Mouse (Mus musculus) thymus, adult 2 months (tissue): ENCODE results near the gene Alg3. TPM values are rescaled to one million over a fixed set of nuclear protein-coding genes. Genes with fewer than 3 reads are reported as not detected.

Experiments
- DNase-seq: peaks from one replicate; pipeline ENCODE4 v3.0.0; 2021
- H3K27ac ChIP-seq: fragments of 200-500 bp; 2 replicates; pipeline ENCODE4 v1.5.1; 2012; ENCODE audit warnings: low read length, control low read depth; ENCODE audit not compliant: control insufficient read depth, insufficient read depth
- H3K27me3 ChIP-seq: fragments of 200-500 bp; 2 replicates; pipeline ENCODE4 v1.6.1; 2012; ENCODE audit warnings: mild to moderate bottlenecking, low read length, moderate library complexity, mixed read lengths; ENCODE audit not compliant: control insufficient read depth, insufficient read depth
- H3K36me3 ChIP-seq: fragments of 200-500 bp; 2 replicates; pipeline ENCODE4 v1.6.1; 2012; ENCODE audit warnings: mild to moderate bottlenecking, low read length, moderate library complexity; ENCODE audit not compliant: control insufficient read depth, insufficient read depth
- H3K4me1 ChIP-seq: fragments of 200-500 bp; replicated peaks from 2 replicates; pipeline ENCODE4 v1.6.1; 2012; ENCODE audit warnings: low read length; ENCODE audit not compliant: control insufficient read depth, insufficient read depth
- H3K4me3 ChIP-seq: fragments of 200-500 bp; 2 replicates; pipeline ENCODE4 v1.5.1; 2012; ENCODE audit warnings: mild to moderate bottlenecking, low read length, control low read depth, moderate library complexity; ENCODE audit not compliant: control insufficient read depth, insufficient read depth
- CTCF ChIP-seq: fragments of 200-500 bp; IDR thresholded peaks from 2 replicates; pipeline ENCODE4 v1.5.1; 2012; ENCODE audit warnings: mild to moderate bottlenecking, control low read depth, low read length, moderate library complexity, borderline replicate concordance; ENCODE audit not compliant: control insufficient read depth, poor library complexity, insufficient read depth; ENCODE audit errors: extremely low read depth
- POLR2A ChIP-seq: fragments of 200-500 bp; IDR thresholded peaks from 2 replicates; pipeline ENCODE4 v1.6.1; 2012; ENCODE audit warnings: mild to moderate bottlenecking, low read length, control low read depth, moderate library complexity; ENCODE audit not compliant: control insufficient read depth, poor library complexity, insufficient read depth; ENCODE audit errors: extremely low read depth
- WGBS: fragments of 180-500 bp; shearing (Covaris S2); methylation state at CpG from one replicate; pipeline ENCODE4 v1.1.7; 2018; 5-methylcytosine and 5-hydroxymethylcytosine counted together
- polyA plus RNA-seq: library from polyadenylated mRNA; depleted of rRNA; stranded (reverse); fragments of >200 nt; gene quantifications from 2 replicates; pipeline ENCODE4 v1.2.3, GENCODE M21; 2012; rRNA removed

Alg3 gene
- polyA plus RNA-seq, 1 experiment, result 35.4 TPM

- Histone ChIP-seq H3K4me1 (no peaks in the 10 kb centered on the region), H3K27me3 (peaks cover 28% of the 10 kb centered on the region), H3K36me3 (no peaks in the 10 kb centered on the region), H3K4me3 (no peak overlapping the region), H3K27ac (no peak overlapping the region)
- no peak for DNase-seq
- WGBS, result 8% methylated on average over 48 of the region's 48 CpGs
- no peak for TF ChIP-seq CTCF
- TF ChIP-seq POLR2A, result no peak
These were observed 20.3 kb downstream of the Alg3 start for GRCm38 (mm10) chr16:20591076-20591705.

DNA sequence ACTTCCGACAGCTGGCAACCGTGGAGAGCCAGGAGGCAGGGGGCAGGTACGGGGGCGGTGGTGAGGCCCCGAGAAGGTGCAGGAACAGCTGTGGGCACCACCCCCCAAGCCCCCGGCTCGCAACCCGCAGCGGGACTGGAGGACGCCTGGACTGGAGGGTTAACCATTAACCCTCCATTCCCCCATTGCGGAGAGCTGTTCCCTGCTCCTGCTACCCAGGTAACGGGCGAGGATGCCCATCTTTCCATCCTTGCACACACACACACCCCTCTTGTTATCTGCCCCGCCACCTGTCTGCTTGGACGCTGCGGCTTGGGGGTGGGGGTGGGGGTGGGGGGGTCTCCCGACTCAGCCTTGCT is 20.9 kb downstream of the Alg3 start:
- TF ChIP-seq POLR2A (no peak), CTCF (no peak)
- H3K27me3 ChIP-seq, result peaks cover 28% of the 10 kb centered on the region

DNA sequence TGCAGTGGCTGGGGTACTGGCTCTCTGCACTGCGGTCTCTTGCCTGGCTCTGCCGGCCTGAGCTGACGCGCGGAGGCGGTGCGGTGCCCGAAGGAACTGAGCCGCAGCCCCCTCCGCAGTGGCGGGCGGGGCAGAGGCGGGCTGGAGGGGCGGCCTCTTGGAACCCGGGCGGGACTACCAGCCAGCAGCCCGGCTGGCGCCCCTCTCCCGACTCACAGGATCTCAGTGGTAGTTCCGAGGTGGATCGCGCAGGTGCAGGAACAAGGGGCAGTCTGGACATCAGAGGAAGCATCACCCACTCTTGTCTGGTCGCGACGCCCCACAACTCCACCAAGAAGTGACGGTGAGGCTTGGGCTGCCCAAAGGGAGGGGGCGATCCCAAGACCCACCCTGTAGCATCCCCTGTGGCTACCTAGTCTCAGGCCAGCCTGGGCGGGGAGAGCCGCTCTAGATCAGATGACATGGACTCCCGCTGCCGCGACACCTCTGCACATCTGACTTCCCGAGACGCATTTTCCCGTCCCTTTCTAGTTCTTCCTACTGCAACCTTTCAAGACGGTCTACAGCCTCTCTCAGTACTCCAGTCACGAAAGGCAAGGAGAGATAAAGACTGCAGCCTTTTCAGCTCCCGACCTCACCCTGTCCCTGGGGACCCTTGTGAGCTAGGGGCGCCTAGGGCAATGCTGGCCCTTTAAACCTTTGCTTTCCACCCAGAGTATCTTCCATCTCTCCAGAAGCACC is 21.4 kb downstream of the Alg3 start:
- Histone ChIP-seq H3K4me3 (no peak overlapping the region), H3K4me1 (no peaks in the 10 kb centered on the region), H3K27ac (no peak overlapping the region), H3K36me3 (no peaks in the 10 kb centered on the region), H3K27me3 (peaks cover 28% of the 10 kb centered on the region)
- no peak for TF ChIP-seq POLR2A
- no peak for TF ChIP-seq CTCF
- no peak for DNase-seq
- WGBS, result 2% methylated on average over 39 of the region's 39 CpGs

More for the DNA sequence above, 20.9 kb downstream of the Alg3 start:
- no peak for DNase-seq
- Histone ChIP-seq H3K4me1 (no peaks in the 10 kb centered on the region), H3K4me3 (no peak overlapping the region), H3K36me3 (no peaks in the 10 kb centered on the region), H3K27ac (no peak overlapping the region)
- WGBS, result 9% methylated on average over 17 of the region's 17 CpGs

GRCm38 (mm10) chr16:20589366-20589938 is 22.1 kb downstream of the Alg3 start, which contains the start of gene Vwa5b2:
TSS of gene Vwa5b2 (plus strand) at chr16:20589471.
- Histone ChIP-seq H3K4me3 (no peak within 1 kb of the TSS), H3K36me3 (no peaks in the 10 kb centered on the region), H3K4me1 (no peaks in the 10 kb centered on the region), H3K27ac (no peak within 1 kb of the TSS), H3K27me3 (peaks cover 28% of the 10 kb centered on the region)
- no peak for TF ChIP-seq CTCF
- no peak for TF ChIP-seq POLR2A
- WGBS, result 5% methylated on average over 24 of the region's 24 CpGs
- DNase-seq, result no peak

- 23% methylated on average over 1 of the region's 1 CpGs for WGBS
- peaks cover 15% of the 10 kb centered on the region for H3K36me3 ChIP-seq
These were observed 46.5 kb downstream of the Alg3 start for GRCm38 (mm10) chr16:20565075-20565474.

GRCm38 (mm10) chr16:20557381-20557780 is 54.2 kb downstream of the Alg3 start:
- WGBS, result 94% methylated on average over 7 of the region's 7 CpGs
- TF ChIP-seq POLR2A (no peak), CTCF (no peak)
- H3K27me3 ChIP-seq, result no peaks in the 10 kb centered on the region
- peaks cover 62% of the 10 kb centered on the region for H3K36me3 ChIP-seq
- H3K27ac ChIP-seq, result no peak overlapping the region
- H3K4me3 ChIP-seq, result no peak overlapping the region
- H3K4me1 ChIP-seq, result no peaks in the 10 kb centered on the region
- DNase-seq, result no peak

More at GRCm38 (mm10) chr16:20565075-20565474, 46.5 kb downstream of the Alg3 start:
- H3K4me1 ChIP-seq, result no peaks in the 10 kb centered on the region
- H3K4me3 ChIP-seq, result no peak overlapping the region
- no peak for TF ChIP-seq POLR2A
- TF ChIP-seq CTCF, result no peak
- DNase-seq, result no peak
- H3K27me3 ChIP-seq, result no peaks in the 10 kb centered on the region
- H3K27ac ChIP-seq, result no peak overlapping the region

Other genes starting within 250 kb of the Alg3 start
- gene Abcc5, start 185.3 kb downstream of the Alg3 start, polyA plus RNA-seq, result 244 and 275 TPM in 2 replicates
- gene Eif2b5, start 112.9 kb downstream of the Alg3 start, polyA plus RNA-seq, result 40.7 and 44.7 TPM in 2 replicates
- 42.7 and 49.5 TPM in 2 replicates for gene Dvl3, start 94.8 kb downstream of the Alg3 start, polyA plus RNA-seq
- 512 and 578 TPM in 2 replicates for gene Ap2m1, start 76.3 kb downstream of the Alg3 start, polyA plus RNA-seq
- 60.9 and 70.8 TPM in 2 replicates for gene Abcf3, start 63.2 kb downstream of the Alg3 start, polyA plus RNA-seq
- 0.03 and 0.15 TPM in 2 replicates for gene Vwa5b2, start 22.3 kb downstream of the Alg3 start, polyA plus RNA-seq
- gene Eef1akmt4, start 142 bp downstream of the Alg3 start, polyA plus RNA-seq, result 21.3 and 24.0 TPM in 2 replicates
- gene Gm49333, start 125 bp downstream of the Alg3 start, polyA plus RNA-seq, result not detected in 2 replicates
- 3.5 TPM in 2 replicates for gene Camk2n2, start 9.6 kb upstream of the Alg3 start, polyA plus RNA-seq
- gene Ece2, start 18.1 kb upstream of the Alg3 start, polyA plus RNA-seq, result 0.32 and 0.42 TPM in 2 replicates
- 101 and 104 TPM in 2 replicates for gene Psmd2, start 39.9 kb upstream of the Alg3 start, polyA plus RNA-seq
- gene Eif4g1, start 56.6 kb upstream of the Alg3 start, polyA plus RNA-seq, result 618 and 639 TPM in 2 replicates
- 6.9 and 8.9 TPM in 2 replicates for gene Fam131a, start 81.5 kb upstream of the Alg3 start, polyA plus RNA-seq
- 24.7 and 32.9 TPM in 2 replicates for gene Polr2h, start 105.9 kb upstream of the Alg3 start, polyA plus RNA-seq
- gene Clcn2, start 106.0 kb upstream of the Alg3 start, polyA plus RNA-seq, result 40.5 and 42.1 TPM in 2 replicates
- gene Chrd, start 121.4 kb upstream of the Alg3 start, polyA plus RNA-seq, result 3.6 and 3.7 TPM in 2 replicates
- gene Thpo, start 122.8 kb upstream of the Alg3 start, polyA plus RNA-seq, result 0.69 and 1.0 TPM in 2 replicates